Mouse (Mus musculus) ES-E14 (cell line): Measurements from ENCODE around the gene Mbtd1.

Experiments used
- CHD2 ChIP-seq: IDR thresholded peaks from 2 replicates; pipeline ENCODE4 v1.6.1; 2014; ENCODE audit warnings: mild to moderate bottlenecking, low read depth, low read length, inconsistent platforms
- HCFC1 ChIP-seq: IDR thresholded peaks from 2 replicates; pipeline ENCODE4 v1.6.1; 2012; ENCODE audit warnings: low read length, inconsistent platforms, borderline replicate concordance; ENCODE audit not compliant: insufficient read depth
- MAFK ChIP-seq: IDR thresholded peaks from 2 replicates; pipeline ENCODE4 v1.6.1; 2014; ENCODE audit warnings: mild to moderate bottlenecking, low read depth, low read length, inconsistent platforms; ENCODE audit not compliant: insufficient read depth
- ZC3H11A ChIP-seq: IDR thresholded peaks from 2 replicates; pipeline ENCODE4 v1.6.1; 2012; ENCODE audit warnings: low read depth, mild to moderate bottlenecking, inconsistent platforms, low read length, borderline replicate concordance

DNA sequence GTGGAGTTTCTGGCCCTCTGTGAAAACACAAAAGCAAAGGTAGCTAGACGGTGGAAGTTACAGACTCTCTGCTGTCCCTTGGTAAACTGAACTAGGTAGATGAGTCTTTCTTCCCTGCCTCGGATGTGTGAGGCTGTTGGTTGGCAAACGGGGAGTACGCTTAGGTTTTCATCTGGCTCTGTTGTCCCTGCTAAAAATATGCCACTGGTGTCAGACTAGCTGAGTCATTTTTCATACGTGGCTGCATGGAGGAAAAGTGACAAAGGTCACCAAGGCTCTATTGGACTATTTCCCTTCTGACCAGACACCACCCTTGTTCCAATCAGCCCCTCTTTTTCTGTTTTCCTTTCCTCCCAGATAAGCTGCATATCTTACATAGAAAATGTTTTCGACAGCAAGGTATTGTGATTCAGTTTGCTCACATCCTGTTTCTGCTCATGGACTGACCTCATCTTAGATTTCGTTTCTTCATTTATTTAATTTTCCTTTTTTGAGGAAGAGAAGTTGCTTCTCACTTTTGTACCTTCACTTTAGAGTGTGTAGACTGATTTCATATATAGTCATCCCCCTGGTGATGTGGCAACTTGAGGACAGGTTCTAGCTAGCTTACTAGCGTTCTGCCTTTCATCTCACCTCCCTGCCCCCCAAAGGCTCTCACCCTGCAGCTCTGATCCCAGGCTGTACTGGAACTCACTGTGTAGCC lies 102.1 kb downstream of the Mbtd1 start:
- TF ChIP-seq ZC3H11A = no peak
- TF ChIP-seq CHD2 = no peak
- no peak for TF ChIP-seq HCFC1
- no peak for TF ChIP-seq MAFK
